Mouse (Mus musculus) MEL (cell line): ENCODE data around the gene Rhd. TPM values are rescaled to one million over a fixed set of nuclear protein-coding genes. Genes with fewer than 3 reads are reported as not detected.

Source experiments
- DNase-seq: peaks from one replicate; pipeline ENCODE4 v3.0.0; 2011; ENCODE audit warnings: low read depth, low spot score
- H3K27ac ChIP-seq: 2 replicates; pipeline ENCODE4 v1.5.1; 2012; ENCODE audit warnings: low read depth, mild to moderate bottlenecking, control low read depth, low read length, moderate library complexity; ENCODE audit not compliant: control insufficient read depth
- H3K27me3 ChIP-seq, 2 experiments: fragments of 150-350 bp in 1 of 2; sonication (generic) in 1 of 2; 2 replicates each; pipeline ENCODE4 v1.6.1; 2012; ENCODE audit warnings: low read length in 2 of 2, mild to moderate bottlenecking in 2 of 2, improper control_type of control experiment in 1 of 2, moderate library complexity in 1 of 2; ENCODE audit not compliant: insufficient read depth in 2 of 2, control insufficient read depth in 1 of 2
- H3K36me3 ChIP-seq, 2 experiments: 2 replicates each; pipeline ENCODE4 v1.6.1; 2012 to 2014; ENCODE audit warnings: low read length in 2 of 2, improper control_type of control experiment in 1 of 2, inconsistent platforms in 1 of 2, mild to moderate bottlenecking in 1 of 2; ENCODE audit not compliant: insufficient read depth in 2 of 2, control insufficient read depth in 1 of 2
- H3K4me1 ChIP-seq, 2 experiments: fragments of 150-350 bp in 1 of 2; sonication (generic) in 1 of 2; 2 replicates each; pipeline ENCODE4 v1.6.1; 2012; ENCODE audit warnings: low read length in 2 of 2, improper control_type of control experiment in 1 of 2, mild to moderate bottlenecking in 1 of 2; ENCODE audit not compliant: insufficient read depth in 2 of 2, control insufficient read depth in 1 of 2
- H3K4me3 ChIP-seq, 2 experiments: fragments of 150-350 bp in 1 of 2; sonication (generic) in 1 of 2; 2 replicates each; pipeline ENCODE4 v1.5.1; 2012; ENCODE audit warnings: low read depth in 2 of 2, low read length in 2 of 2, mild to moderate bottlenecking in 2 of 2, moderate library complexity in 2 of 2, control low read depth in 1 of 2, improper control_type of control experiment in 1 of 2; ENCODE audit not compliant: control insufficient read depth in 1 of 2, insufficient read depth in 1 of 2
- H3K79me2 ChIP-seq: 2 replicates; pipeline ENCODE4 v1.6.1; 2012; ENCODE audit warnings: mild to moderate bottlenecking, low read length, moderate library complexity; ENCODE audit not compliant: control insufficient read depth, poor library complexity, insufficient read depth
- H3K9ac ChIP-seq: 2 replicates; pipeline ENCODE4 v1.6.1; 2012; ENCODE audit warnings: low read depth, mild to moderate bottlenecking, control low read depth, low read length, moderate library complexity; ENCODE audit not compliant: control insufficient read depth, poor library complexity, severe bottlenecking
- H3K9me3 ChIP-seq: fragments of 150-350 bp; sonication (generic); replicated peaks from 2 replicates; pipeline ENCODE4 v1.6.1; 2012; ENCODE audit warnings: mild to moderate bottlenecking, low read length, improper control_type of control experiment, moderate library complexity; ENCODE audit not compliant: insufficient read depth
- BHLHE40 ChIP-seq: IDR thresholded peaks from 2 replicates; pipeline ENCODE4 v1.6.1; 2012; ENCODE audit warnings: low read depth, mild to moderate bottlenecking, inconsistent platforms, low read length, improper control_type of control experiment, borderline replicate concordance
- CTCF ChIP-seq, 3 experiments: IDR thresholded peaks in 2 of 3; conservative IDR thresholded peaks in 1 of 3; 2 replicates each; pipeline ENCODE4 v1.5.1; 2011 to 2012; ENCODE audit warnings: low read length in 3 of 3, low read depth in 2 of 3, mild to moderate bottlenecking in 2 of 3, improper control_type of control experiment in 1 of 3, inconsistent platforms in 1 of 3, mixed read lengths in 1 of 3, moderate library complexity in 1 of 3; ENCODE audit not compliant: control insufficient read depth in 1 of 3, insufficient read depth in 1 of 3, poor library complexity in 1 of 3, severe bottlenecking in 1 of 3
- ETS1 ChIP-seq: IDR thresholded peaks from 2 replicates; pipeline ENCODE4 v1.6.1; 2012; ENCODE audit warnings: low read depth, mild to moderate bottlenecking, inconsistent platforms, low read length, improper control_type of control experiment, moderate library complexity
- GATA1 ChIP-seq: IDR thresholded peaks from 2 replicates; pipeline ENCODE4 v1.6.1; 2011; ENCODE audit warnings: low read depth, low read length, improper control_type of control experiment
- HCFC1 ChIP-seq: IDR thresholded peaks from 2 replicates; pipeline ENCODE4 v1.6.1; 2012; ENCODE audit warnings: low read depth, mild to moderate bottlenecking, inconsistent platforms, low read length, improper control_type of control experiment, moderate library complexity
- KAT2A ChIP-seq: conservative IDR thresholded peaks from 2 replicates; pipeline ENCODE4 v1.6.1; 2012; ENCODE audit warnings: low read depth, low read length, improper control_type of control experiment, inconsistent platforms
- MAFK ChIP-seq: IDR thresholded peaks from 2 replicates; pipeline ENCODE4 v1.6.1; 2011; ENCODE audit warnings: low read depth, mild to moderate bottlenecking, low read length, improper control_type of control experiment, borderline replicate concordance
- MAX ChIP-seq: IDR thresholded peaks from 2 replicates; pipeline ENCODE4 v1.6.1; 2011; ENCODE audit warnings: low read length, improper control_type of control experiment
- MAZ ChIP-seq: IDR thresholded peaks from 2 replicates; pipeline ENCODE4 v1.6.1; 2012; ENCODE audit warnings: low read depth, mild to moderate bottlenecking, inconsistent platforms, low read length, improper control_type of control experiment
- MEF2A ChIP-seq: IDR thresholded peaks from 2 replicates; pipeline ENCODE4 v1.6.1; 2014; ENCODE audit warnings: low read depth, mild to moderate bottlenecking, inconsistent platforms, low read length, improper control_type of control experiment; ENCODE audit not compliant: poor library complexity, insufficient replicate concordance, severe bottlenecking; ENCODE audit errors: extremely low read depth
- MXI1 ChIP-seq: IDR thresholded peaks from 2 replicates; pipeline ENCODE4 v1.6.1; 2011; ENCODE audit warnings: mild to moderate bottlenecking, low read depth, low read length, improper control_type of control experiment
- MYB ChIP-seq: IDR thresholded peaks from 2 replicates; pipeline ENCODE4 v1.6.1; 2011; ENCODE audit warnings: mild to moderate bottlenecking, low read depth, low read length, improper control_type of control experiment
- MYC ChIP-seq: IDR thresholded peaks from 2 replicates; pipeline ENCODE4 v1.6.1; 2011; ENCODE audit warnings: low read depth, mild to moderate bottlenecking, low read length, improper control_type of control experiment, moderate library complexity
- POLR2A ChIP-seq, 2 experiments: IDR thresholded peaks; 2 replicates each; pipeline ENCODE4 v1.6.1; 2011 to 2012; ENCODE audit warnings: low read length in 2 of 2, mild to moderate bottlenecking in 2 of 2, control low read depth in 1 of 2, improper control_type of control experiment in 1 of 2, low read depth in 1 of 2, moderate library complexity in 1 of 2; ENCODE audit not compliant: control insufficient read depth in 1 of 2, insufficient read depth in 1 of 2, poor library complexity in 1 of 2
- POLR2AphosphoS2 ChIP-seq: IDR thresholded peaks from 2 replicates; pipeline ENCODE4 v1.6.1; 2011; ENCODE audit warnings: low read length, improper control_type of control experiment
- RAD21 ChIP-seq: IDR thresholded peaks from 2 replicates; pipeline ENCODE4 v1.6.1; 2011; ENCODE audit warnings: mild to moderate bottlenecking, low read depth, low read length, improper control_type of control experiment
- RCOR1 ChIP-seq: IDR thresholded peaks from 2 replicates; pipeline ENCODE4 v1.6.1; 2012; ENCODE audit warnings: low read depth, mild to moderate bottlenecking, inconsistent platforms, low read length, improper control_type of control experiment
- SIN3A ChIP-seq: IDR thresholded peaks from 2 replicates; pipeline ENCODE4 v1.6.1; 2012; ENCODE audit warnings: low read length, improper control_type of control experiment, inconsistent platforms
- SMC3 ChIP-seq: IDR thresholded peaks from 2 replicates; pipeline ENCODE4 v1.6.1; 2011; ENCODE audit warnings: low read depth, low read length, improper control_type of control experiment
- UBTF ChIP-seq: IDR thresholded peaks from 2 replicates; pipeline ENCODE4 v1.6.1; 2012; ENCODE audit warnings: low read depth, mild to moderate bottlenecking, inconsistent platforms, low read length, improper control_type of control experiment, moderate library complexity, borderline replicate concordance; ENCODE audit not compliant: insufficient read depth
- USF2 ChIP-seq, 2 experiments: IDR thresholded peaks; 2 replicates each; pipeline ENCODE4 v1.6.1; 2011 to 2012; ENCODE audit warnings: improper control_type of control experiment in 2 of 2, low read length in 2 of 2, borderline replicate concordance in 1 of 2, inconsistent platforms in 1 of 2, low read depth in 1 of 2, mild to moderate bottlenecking in 1 of 2; ENCODE audit not compliant: insufficient read depth in 1 of 2
- ZC3H11A ChIP-seq: IDR thresholded peaks from 2 replicates; pipeline ENCODE4 v1.6.1; 2012; ENCODE audit warnings: low read depth, mild to moderate bottlenecking, inconsistent platforms, low read length, improper control_type of control experiment
- ZNF384 ChIP-seq: IDR thresholded peaks from 2 replicates; pipeline ENCODE4 v1.6.1; 2012; ENCODE audit warnings: low read depth, mild to moderate bottlenecking, inconsistent platforms, low read length, improper control_type of control experiment
- polyA plus RNA-seq, 2 experiments: library from polyadenylated mRNA; stranded (reverse) in 1 of 2; unstranded in 1 of 2; fragments of >175 nt in 1 of 2; fragments of >200 nt in 1 of 2; gene quantifications; 2 replicates each; pipeline versions ENCODE4 v1.2.1 to v1.2.4; 2012; ENCODE audit warnings: low replicate concordance in 2 of 2, low read depth in 1 of 2; ENCODE audit not compliant: insufficient read length in 2 of 2, insufficient read depth in 1 of 2, missing spikeins in 1 of 2
- total RNA-seq: library from RNA; depleted of rRNA; stranded (reverse); fragments of 300-350 nt; gene quantifications from 2 replicates; pipeline ENCODE4 v1.2.3, GENCODE M21; 2012

Gene Rhd
- total and polyA plus RNA-seq, 3 experiments = 49.9 to 176 TPM; not detected in 1

DNA sequence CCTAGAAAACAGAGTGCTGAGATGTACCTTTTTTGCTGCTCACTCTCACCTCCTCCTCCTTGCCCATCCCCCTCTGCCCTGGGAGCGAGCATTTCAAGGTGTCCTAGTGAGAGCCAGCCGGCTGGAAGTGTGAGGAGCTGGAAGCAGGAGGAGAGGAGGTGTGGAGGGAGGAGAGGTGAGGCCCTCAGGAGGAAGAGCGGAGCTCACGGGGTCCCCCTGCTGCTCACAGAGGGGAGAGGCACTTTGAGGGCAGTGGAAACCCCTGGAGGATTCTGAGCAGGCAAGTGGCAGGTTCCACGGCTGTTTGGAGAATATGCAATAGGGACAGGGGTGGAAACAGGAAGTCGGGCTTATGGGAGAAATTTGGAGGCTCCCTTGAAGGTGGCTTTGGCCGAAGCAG, 18.9 kb downstream of the Rhd start:
- Histone ChIP-seq H3K9me3 (no peaks in the 10 kb centered on the region), H3K4me3 (no peak overlapping the region)
- no peak for TF ChIP-seq MEF2A
- TF ChIP-seq MYC = no peak
- no peak for TF ChIP-seq HCFC1
- TF ChIP-seq KAT2A = no peak
- TF ChIP-seq RAD21 = peak; percentile 60
- TF ChIP-seq USF2 (IDR thresholded peaks at IDR 0.05; ENCODE audit: borderline replicate concordance in 1 of 2, insufficient read depth in 1 of 2, low read depth in 1 of 2, low read length in 2 of 2) = no peak
- no peak for TF ChIP-seq GATA1
- no peak for TF ChIP-seq POLR2AphosphoS2
- 0 out of 2 replicates have a peak, but pooled peaks have one; percentile 38 for TF ChIP-seq MAZ
- TF ChIP-seq MAFK = no peak
- TF ChIP-seq ZC3H11A = peak; percentile 66
- TF ChIP-seq SIN3A = peak; percentile 40; the same call in 1 of the 2 replicates
- TF ChIP-seq ETS1 = no peak
- TF ChIP-seq RCOR1 = no peak
- no peak for TF ChIP-seq ZNF384
- TF ChIP-seq MYB = no peak
- no peak for TF ChIP-seq MAX
- TF ChIP-seq MXI1 = no peak
- TF ChIP-seq SMC3 = peak; percentile 88
- TF ChIP-seq BHLHE40 = no peak
- no peak for TF ChIP-seq UBTF
- peak; percentile 79 to 89 (median 85) for TF ChIP-seq CTCF (IDR thresholded peaks at IDR 0.05 in 2 of 3, conservative IDR thresholded peaks at IDR 0.05 in 1 of 3; ENCODE audit: control insufficient read depth in 1 of 3, insufficient read depth in 1 of 3, low read depth in 2 of 3, low read length in 3 of 3, poor library complexity in 1 of 3, severe bottlenecking in 1 of 3)
- TF ChIP-seq POLR2A (IDR thresholded peaks at IDR 0.05; ENCODE audit: control insufficient read depth in 1 of 2, insufficient read depth in 1 of 2, low read depth in 1 of 2, low read length in 2 of 2, poor library complexity in 1 of 2) = no peak
- TF ChIP-seq, all 39 proteins: peak for 6
- H3K4me1 ChIP-seq = no peaks in the 10 kb centered on the region
- H3K27me3 ChIP-seq = no peaks in the 10 kb centered on the region
- no peak overlapping the region for H3K27ac ChIP-seq
- no peak overlapping the region for H3K9ac ChIP-seq
- peak; percentile 71 for DNase-seq
- no peaks in the 10 kb centered on the region for H3K79me2 ChIP-seq
- no peaks in the 10 kb centered on the region for H3K36me3 ChIP-seq
